Mouse (Mus musculus): ENCODE data around the gene Adamts18. TPM values are rescaled to one million over a fixed set of nuclear protein-coding genes. Genes with fewer than 3 reads are reported as not detected.

Gene Adamts18
- polyA plus RNA-seq, 1 experiment from 2014 or later: 0.07 TPM

DNA sequence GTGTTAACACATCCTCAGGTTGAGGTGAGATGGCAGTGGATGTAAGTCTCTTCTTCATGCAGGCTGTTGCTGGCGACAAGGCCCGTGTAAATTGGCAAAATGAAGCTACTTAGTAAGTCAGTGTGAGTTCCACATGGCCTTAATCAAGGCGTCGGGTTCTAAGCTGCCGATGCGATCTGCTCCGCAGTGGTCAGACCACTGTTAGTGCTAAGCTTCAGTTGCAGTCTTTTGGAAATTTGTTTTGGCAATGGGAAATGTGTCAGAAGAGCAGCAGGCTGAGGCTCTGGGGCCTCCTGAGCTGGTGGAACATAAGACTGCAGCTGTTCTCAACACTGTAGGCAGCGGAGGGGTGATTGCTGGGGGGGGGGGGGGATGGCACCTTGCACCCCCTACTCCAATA lies 182.6 kb downstream of the Adamts18 start:
- Histone ChIP-seq H3K9me3 (replicated peaks; ENCODE audit: control insufficient read depth, low read length) (no peaks in the 10 kb centered on the region), H3K4me3 (ENCODE audit: low read depth, low read length) (no peak overlapping the region), H3K36me3 (ENCODE audit: control insufficient read depth, insufficient read depth) (no peaks in the 10 kb centered on the region), H3K9ac (ENCODE audit: low read depth, low read length) (no peak overlapping the region), H3K27ac (ENCODE audit: low read length) (no peak overlapping the region), H3K4me2 (ENCODE audit: low read depth, low read length) (no peak overlapping the region), H3K4me1 (ENCODE audit: control insufficient read depth, low read depth, low read length) (no peaks in the 10 kb centered on the region), H3K27me3 (ENCODE audit: control insufficient read depth, insufficient read depth, low read depth, low read length) (no peaks in the 10 kb centered on the region)
- 72% methylated on average over 8 of the region's 8 CpGs for WGBS (ENCODE audit: insufficient replicate concordance)
- no peak for ATAC-seq (ENCODE audit: low read depth)

DNA sequence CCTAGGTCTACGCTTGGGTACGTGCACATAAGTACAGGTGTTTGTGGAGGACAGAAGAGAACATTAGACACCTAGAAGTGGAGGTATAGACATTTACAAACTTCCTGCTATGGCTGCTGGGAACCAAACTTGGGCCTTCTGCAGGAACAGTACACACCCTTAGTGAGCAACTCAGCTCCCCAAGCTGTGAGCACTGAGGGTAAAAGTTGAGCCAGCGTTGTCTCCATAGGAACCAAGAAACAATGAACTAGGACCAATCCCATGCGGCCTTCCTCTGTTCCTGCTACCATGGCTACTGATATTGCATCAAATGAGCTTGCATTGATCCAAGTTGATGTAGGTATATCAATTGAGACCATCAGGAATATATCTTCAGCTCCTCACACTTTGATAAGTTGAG lies 183.5 kb downstream of the Adamts18 start:
- WGBS (ENCODE audit: insufficient replicate concordance): 55% methylated on average over 4 of the region's 4 CpGs
- ATAC-seq (ENCODE audit: low read depth): no peak

DNA sequence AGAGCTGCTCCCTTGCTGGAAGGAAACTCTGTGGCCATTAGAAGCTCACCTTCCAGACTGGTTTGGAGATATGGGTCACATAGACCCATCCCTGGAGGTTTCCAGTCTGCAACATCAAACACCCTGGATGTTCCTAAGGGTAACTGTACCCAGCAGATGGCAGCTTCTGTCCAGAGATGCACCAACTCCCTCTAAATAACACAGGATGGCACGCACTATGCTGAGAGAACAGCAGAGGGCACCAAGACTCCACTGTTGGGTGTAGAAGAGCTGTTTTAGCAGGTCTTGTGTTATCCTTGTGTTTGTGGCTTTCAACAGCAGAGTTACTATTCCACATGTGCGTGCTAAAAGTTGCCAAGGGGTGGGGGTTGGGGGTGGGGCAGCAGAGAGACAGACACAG lies 184.0 kb downstream of the Adamts18 start:
- H3K4me3 ChIP-seq (ENCODE audit: low read depth, low read length): no peak overlapping the region
- H3K4me1 ChIP-seq (ENCODE audit: control insufficient read depth, low read depth, low read length): no peaks in the 10 kb centered on the region
- no peak for ATAC-seq (ENCODE audit: low read depth)
- H3K9me3 ChIP-seq (replicated peaks; ENCODE audit: control insufficient read depth, low read length): no peaks in the 10 kb centered on the region
- WGBS (ENCODE audit: insufficient replicate concordance): 3% methylated on average over 2 of the region's 2 CpGs
- no peaks in the 10 kb centered on the region for H3K36me3 ChIP-seq (ENCODE audit: control insufficient read depth, insufficient read depth)
- H3K27me3 ChIP-seq (ENCODE audit: control insufficient read depth, insufficient read depth, low read depth, low read length): no peaks in the 10 kb centered on the region
- no peak overlapping the region for H3K9ac ChIP-seq (ENCODE audit: low read depth, low read length)
- H3K4me2 ChIP-seq (ENCODE audit: low read depth, low read length): no peak overlapping the region
- H3K27ac ChIP-seq (ENCODE audit: low read length): no peak overlapping the region

More for the DNA sequence above, 183.5 kb downstream of the Adamts18 start:
- no peak overlapping the region for H3K9ac ChIP-seq (ENCODE audit: low read depth, low read length)
- H3K4me2 ChIP-seq (ENCODE audit: low read depth, low read length): no peak overlapping the region
- H3K27ac ChIP-seq (ENCODE audit: low read length): no peak overlapping the region
- no peaks in the 10 kb centered on the region for H3K27me3 ChIP-seq (ENCODE audit: control insufficient read depth, insufficient read depth, low read depth, low read length)
- H3K36me3 ChIP-seq (ENCODE audit: control insufficient read depth, insufficient read depth): no peaks in the 10 kb centered on the region
- H3K4me3 ChIP-seq (ENCODE audit: low read depth, low read length): no peak overlapping the region
- H3K4me1 ChIP-seq (ENCODE audit: control insufficient read depth, low read depth, low read length): no peaks in the 10 kb centered on the region
- no peaks in the 10 kb centered on the region for H3K9me3 ChIP-seq (replicated peaks; ENCODE audit: control insufficient read depth, low read length)

DNA sequence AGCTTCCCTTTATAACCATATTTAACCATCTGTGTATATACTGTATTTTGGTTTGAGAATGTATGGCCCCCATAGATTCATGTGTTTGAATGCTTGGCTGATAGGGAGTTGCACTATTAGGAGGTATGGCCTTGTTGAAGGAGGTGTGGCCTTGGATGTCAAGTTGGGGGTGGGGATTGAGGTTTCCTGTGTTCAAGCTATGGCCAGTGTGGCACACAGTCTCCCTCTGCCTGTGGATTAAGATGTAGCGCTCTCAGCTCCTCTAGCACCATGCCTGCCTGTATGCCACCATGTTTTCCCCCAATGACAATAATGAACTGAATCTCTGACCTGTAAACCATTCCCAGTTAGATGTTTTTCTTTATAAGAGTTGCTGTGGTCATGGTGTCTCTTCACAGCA lies 188.4 kb downstream of the Adamts18 start:
- no peak for ATAC-seq (ENCODE audit: low read depth)
- no peak overlapping the region for H3K27ac ChIP-seq (ENCODE audit: low read length)
- H3K27me3 ChIP-seq (ENCODE audit: control insufficient read depth, insufficient read depth, low read depth, low read length): no peaks in the 10 kb centered on the region
- H3K9ac ChIP-seq (ENCODE audit: low read depth, low read length): no peak overlapping the region
- WGBS (ENCODE audit: insufficient replicate concordance): 62% methylated on average over 1 of the region's 1 CpGs
- no peak overlapping the region for H3K4me3 ChIP-seq (ENCODE audit: low read depth, low read length)
- no peak overlapping the region for H3K4me2 ChIP-seq (ENCODE audit: low read depth, low read length)
- H3K36me3 ChIP-seq (ENCODE audit: control insufficient read depth, insufficient read depth): no peaks in the 10 kb centered on the region
- H3K4me1 ChIP-seq (ENCODE audit: control insufficient read depth, low read depth, low read length): no peaks in the 10 kb centered on the region
- H3K9me3 ChIP-seq (replicated peaks; ENCODE audit: control insufficient read depth, low read length): no peaks in the 10 kb centered on the region

DNA sequence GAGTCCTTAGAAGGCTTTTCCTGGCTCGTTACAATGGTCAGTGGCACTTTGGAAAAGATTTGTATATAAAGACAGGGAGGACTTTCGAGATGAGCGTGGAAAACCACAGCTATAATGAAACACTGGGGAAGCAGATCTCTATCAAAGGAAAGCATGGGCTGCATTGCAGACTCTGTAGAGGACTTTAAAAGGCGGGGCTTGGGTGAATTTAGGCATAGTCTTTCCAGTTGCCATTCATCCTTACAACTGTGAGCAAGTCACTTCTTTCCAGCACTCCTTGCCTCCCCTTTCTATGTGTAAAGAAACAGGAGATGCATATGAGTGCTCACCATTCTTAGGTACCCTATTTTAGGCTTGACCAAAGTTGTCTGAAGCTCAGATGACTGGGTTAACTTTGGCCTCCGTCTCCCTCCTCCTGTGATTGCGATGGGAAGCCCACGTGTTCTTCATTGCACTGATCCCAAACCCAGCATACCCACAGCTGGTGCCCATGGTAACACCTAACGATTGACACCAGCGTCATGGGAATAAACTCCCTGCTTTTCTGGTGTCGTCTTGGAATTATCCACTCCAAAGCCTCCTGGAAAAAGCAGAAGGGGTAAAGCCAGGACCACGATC lies 191.7 kb downstream of the Adamts18 start:
- Histone ChIP-seq H3K36me3 (ENCODE audit: control insufficient read depth, insufficient read depth) (no peaks in the 10 kb centered on the region), H3K9ac (ENCODE audit: low read depth, low read length) (no peak overlapping the region), H3K27me3 (ENCODE audit: control insufficient read depth, insufficient read depth, low read depth, low read length) (no peaks in the 10 kb centered on the region), H3K4me1 (ENCODE audit: control insufficient read depth, low read depth, low read length) (no peaks in the 10 kb centered on the region), H3K9me3 (replicated peaks; ENCODE audit: control insufficient read depth, low read length) (no peaks in the 10 kb centered on the region), H3K4me2 (ENCODE audit: low read depth, low read length) (no peak overlapping the region), H3K4me3 (ENCODE audit: low read depth, low read length) (no peak overlapping the region), H3K27ac (ENCODE audit: low read length) (no peak overlapping the region)
- 66% methylated on average over 11 of the region's 11 CpGs for WGBS (ENCODE audit: insufficient replicate concordance)
- no peak for ATAC-seq (ENCODE audit: low read depth)

DNA sequence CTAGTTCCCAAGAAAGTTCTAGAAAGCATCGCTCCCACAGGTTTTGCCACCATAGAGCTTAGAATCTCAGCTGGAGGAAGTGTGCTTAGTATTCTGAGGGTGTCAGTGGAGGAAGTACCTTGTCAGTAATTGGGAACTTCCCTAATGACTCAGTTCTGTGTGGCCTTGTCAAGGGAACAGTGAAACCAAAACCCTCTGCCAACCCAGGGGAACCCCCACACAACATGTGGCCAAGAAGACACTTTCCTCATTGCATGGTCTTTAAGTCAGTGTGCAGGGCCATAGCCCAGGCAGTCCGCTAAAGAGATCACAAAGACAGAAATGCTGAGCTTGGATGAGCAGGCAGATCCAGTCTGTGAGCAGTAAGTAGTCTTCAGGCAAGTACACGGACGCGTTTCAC lies 192.4 kb downstream of the Adamts18 start:
- no peaks in the 10 kb centered on the region for H3K27me3 ChIP-seq (ENCODE audit: control insufficient read depth, insufficient read depth, low read depth, low read length)
- 53% methylated on average over 5 of the region's 5 CpGs for WGBS (ENCODE audit: insufficient replicate concordance)
- H3K36me3 ChIP-seq (ENCODE audit: control insufficient read depth, insufficient read depth): no peaks in the 10 kb centered on the region
- H3K4me1 ChIP-seq (ENCODE audit: control insufficient read depth, low read depth, low read length): no peaks in the 10 kb centered on the region
- H3K4me2 ChIP-seq (ENCODE audit: low read depth, low read length): no peak overlapping the region
- H3K9me3 ChIP-seq (replicated peaks; ENCODE audit: control insufficient read depth, low read length): no peaks in the 10 kb centered on the region
- H3K4me3 ChIP-seq (ENCODE audit: low read depth, low read length): no peak overlapping the region
- no peak overlapping the region for H3K9ac ChIP-seq (ENCODE audit: low read depth, low read length)
- H3K27ac ChIP-seq (ENCODE audit: low read length): no peak overlapping the region
- ATAC-seq (ENCODE audit: low read depth): peak; percentile 37; the same call in 1 of the 2 replicates

DNA sequence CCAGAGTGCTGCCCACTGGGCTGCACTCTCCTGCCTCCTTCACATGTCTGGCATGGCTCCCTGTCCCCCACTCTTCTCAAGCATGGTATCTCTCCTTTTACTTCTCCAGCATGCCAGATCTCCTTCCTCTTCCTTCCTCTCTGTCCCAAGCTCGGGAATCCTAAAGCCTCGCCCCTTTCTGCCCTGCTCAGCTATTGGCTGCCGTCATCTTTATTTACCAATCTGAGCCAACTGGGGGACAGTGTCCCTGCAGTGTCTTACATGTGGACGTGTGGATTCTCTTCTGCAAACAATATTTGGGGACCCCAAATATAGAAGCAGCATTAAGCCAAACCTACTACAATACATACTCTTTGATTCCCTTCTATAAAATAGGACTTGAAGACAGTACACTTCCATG lies 195.4 kb downstream of the Adamts18 start:
- Histone ChIP-seq H3K27ac (ENCODE audit: low read length) (no peak overlapping the region), H3K4me1 (ENCODE audit: control insufficient read depth, low read depth, low read length) (no peaks in the 10 kb centered on the region), H3K27me3 (ENCODE audit: control insufficient read depth, insufficient read depth, low read depth, low read length) (no peaks in the 10 kb centered on the region), H3K9ac (ENCODE audit: low read depth, low read length) (no peak overlapping the region), H3K4me2 (ENCODE audit: low read depth, low read length) (no peak overlapping the region), H3K36me3 (ENCODE audit: control insufficient read depth, insufficient read depth) (no peaks in the 10 kb centered on the region), H3K4me3 (ENCODE audit: low read depth, low read length) (no peak overlapping the region), H3K9me3 (replicated peaks; ENCODE audit: control insufficient read depth, low read length) (no peaks in the 10 kb centered on the region)
- ATAC-seq (ENCODE audit: low read depth): no peak
- WGBS (ENCODE audit: insufficient replicate concordance): 39% methylated on average over 4 of the region's 4 CpGs

DNA sequence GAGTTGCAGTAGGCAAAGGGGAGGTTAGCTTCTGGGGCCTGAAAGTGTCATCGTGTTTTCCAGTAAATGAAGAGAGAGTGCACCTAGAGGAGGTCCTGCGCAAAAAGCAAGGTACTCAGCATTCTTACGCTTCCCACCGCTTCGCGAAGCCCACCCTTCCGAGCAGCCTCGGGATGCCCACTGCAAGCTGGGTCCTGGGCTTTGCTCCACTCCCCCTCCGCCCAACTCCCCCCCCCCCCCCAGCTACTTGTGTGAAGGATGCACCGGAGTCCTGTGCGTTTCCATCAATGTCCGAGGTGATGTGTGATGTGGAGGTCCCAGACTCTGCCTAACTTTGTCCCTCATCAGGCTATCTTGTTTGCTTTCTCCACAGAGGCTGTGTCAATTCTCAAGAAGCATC lies 196.1 kb downstream of the Adamts18 start:
- H3K9me3 ChIP-seq (replicated peaks; ENCODE audit: control insufficient read depth, low read length): no peaks in the 10 kb centered on the region
- no peaks in the 10 kb centered on the region for H3K27me3 ChIP-seq (ENCODE audit: control insufficient read depth, insufficient read depth, low read depth, low read length)
- 70% methylated on average over 12 of the region's 12 CpGs for WGBS (ENCODE audit: insufficient replicate concordance)
- H3K27ac ChIP-seq (ENCODE audit: low read length): no peak overlapping the region
- no peaks in the 10 kb centered on the region for H3K4me1 ChIP-seq (ENCODE audit: control insufficient read depth, low read depth, low read length)
- no peak overlapping the region for H3K9ac ChIP-seq (ENCODE audit: low read depth, low read length)
- no peaks in the 10 kb centered on the region for H3K36me3 ChIP-seq (ENCODE audit: control insufficient read depth, insufficient read depth)
- ATAC-seq (ENCODE audit: low read depth): no peak
- no peak overlapping the region for H3K4me3 ChIP-seq (ENCODE audit: low read depth, low read length)
- H3K4me2 ChIP-seq (ENCODE audit: low read depth, low read length): no peak overlapping the region
